Mouse (Mus musculus): ENCODE data around the gene Dip2c. TPM values are rescaled to one million over a fixed set of nuclear protein-coding genes. Genes with fewer than 3 reads are reported as not detected.

Gene Dip2c
- polyA plus RNA-seq, 1 experiment = 0.15 TPM

DNA sequence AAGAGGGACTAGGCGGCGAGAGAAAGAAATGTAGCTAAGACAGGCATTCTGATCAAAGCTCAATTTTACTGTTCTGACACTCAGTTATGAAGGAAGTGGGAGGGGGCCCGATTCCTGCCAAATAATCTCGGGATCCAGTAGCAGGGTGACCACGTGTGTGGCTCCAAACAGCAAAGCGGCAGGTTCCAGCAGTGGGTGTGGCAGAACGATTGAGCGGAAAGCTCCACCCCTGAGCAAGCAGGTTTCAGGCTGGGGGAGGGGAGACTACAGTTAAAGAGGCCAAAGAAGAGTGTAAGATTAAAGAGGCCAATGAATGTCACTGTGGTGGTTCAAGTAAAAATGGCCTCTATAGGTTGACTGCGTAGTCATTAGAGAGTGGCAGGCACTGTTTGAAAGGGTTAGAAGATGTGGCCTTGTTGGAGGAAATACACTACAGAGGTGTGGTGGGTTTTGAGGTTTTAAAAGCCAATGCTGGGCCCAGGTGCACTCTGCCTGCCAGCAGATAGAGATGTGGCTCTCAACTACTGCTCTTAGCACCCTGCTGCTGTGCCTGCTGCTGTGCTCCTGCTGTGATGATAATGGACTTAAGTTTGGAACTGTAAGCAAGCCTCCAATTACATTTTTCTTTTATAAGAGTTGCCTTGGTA lies 271.5 kb downstream of the Dip2c start:
- H3K9me3 ChIP-seq = no peaks in the 10 kb centered on the region
- H3K4me1 ChIP-seq = peaks cover 5% of the 10 kb centered on the region; the same call in 1 of the 2 replicates
- TF ChIP-seq FLI1 (IDR thresholded peaks at IDR 0.05; ENCODE audit: low read length) (no peak), GATA1 (IDR thresholded peaks at IDR 0.05; ENCODE audit: borderline replicate concordance, low read length) (no peak)

DNA sequence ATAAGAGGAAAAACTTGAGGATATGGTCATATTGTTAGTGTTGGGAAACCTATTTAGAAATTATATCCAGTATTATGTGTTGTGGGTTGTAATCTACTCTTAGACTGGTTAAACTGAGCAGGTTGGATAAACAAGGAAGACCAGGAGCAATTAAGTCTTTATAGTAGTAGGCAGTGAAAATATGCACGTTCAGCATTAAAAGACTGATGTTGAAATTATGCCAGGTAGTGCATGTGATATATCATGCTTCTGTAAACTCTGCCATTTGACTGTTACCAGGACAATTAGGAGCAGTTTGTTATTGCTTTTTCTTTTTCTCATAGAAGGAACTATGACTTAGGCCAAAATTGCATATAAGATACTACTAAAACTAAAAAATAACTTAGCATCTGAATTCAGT lies 285.8 kb downstream of the Dip2c start:
- TF ChIP-seq FLI1 (IDR thresholded peaks at IDR 0.05; ENCODE audit: low read length) = no peak
- no peak for TF ChIP-seq GATA1 (IDR thresholded peaks at IDR 0.05; ENCODE audit: borderline replicate concordance, low read length)
- peaks cover 57% of the 10 kb centered on the region for H3K4me1 ChIP-seq

More for the DNA sequence above, 271.5 kb downstream of the Dip2c start:
- H3K4me3 ChIP-seq (replicated peaks) = no peak overlapping the region
- no peaks in the 10 kb centered on the region for H3K36me3 ChIP-seq (replicated peaks; ENCODE audit: low read length)
- no peaks in the 10 kb centered on the region for H3K27me3 ChIP-seq (replicated peaks)

DNA sequence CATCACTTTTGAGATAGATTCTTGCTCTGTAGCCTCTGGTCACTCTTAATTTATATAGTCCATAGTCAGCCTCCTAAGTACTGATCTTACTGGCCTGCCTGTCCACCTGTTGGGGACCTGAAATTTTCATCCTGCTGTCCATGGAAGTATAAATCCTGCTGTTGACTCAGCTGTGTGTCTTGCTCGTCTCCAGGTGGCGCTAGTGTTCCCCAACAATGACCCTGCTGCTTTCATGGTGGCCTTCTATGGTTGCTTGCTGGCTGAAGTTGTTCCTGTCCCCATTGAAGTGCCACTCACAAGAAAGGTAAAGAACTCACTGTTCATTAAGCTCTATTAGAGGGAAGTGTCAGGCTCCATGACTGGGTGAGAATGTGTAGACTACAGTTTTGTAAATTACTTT lies 286.6 kb downstream of the Dip2c start:
- Histone ChIP-seq H3K27me3 (replicated peaks) (no peaks in the 10 kb centered on the region), H3K4me1 (peaks cover 56% of the 10 kb centered on the region), H3K36me3 (replicated peaks; ENCODE audit: low read length) (peaks cover 2% of the 10 kb centered on the region), H3K9me3 (no peaks in the 10 kb centered on the region), H3K4me3 (replicated peaks) (no peak overlapping the region)
- TF ChIP-seq GATA1 (IDR thresholded peaks at IDR 0.05; ENCODE audit: borderline replicate concordance, low read length) = no peak
- TF ChIP-seq FLI1 (IDR thresholded peaks at IDR 0.05; ENCODE audit: low read length) = no peak

More for the DNA sequence above, 285.8 kb downstream of the Dip2c start:
- peaks cover under 1% of the 10 kb centered on the region for H3K36me3 ChIP-seq (replicated peaks; ENCODE audit: low read length)
- no peaks in the 10 kb centered on the region for H3K9me3 ChIP-seq
- H3K4me3 ChIP-seq (replicated peaks) = no peak overlapping the region
- no peaks in the 10 kb centered on the region for H3K27me3 ChIP-seq (replicated peaks)

DNA sequence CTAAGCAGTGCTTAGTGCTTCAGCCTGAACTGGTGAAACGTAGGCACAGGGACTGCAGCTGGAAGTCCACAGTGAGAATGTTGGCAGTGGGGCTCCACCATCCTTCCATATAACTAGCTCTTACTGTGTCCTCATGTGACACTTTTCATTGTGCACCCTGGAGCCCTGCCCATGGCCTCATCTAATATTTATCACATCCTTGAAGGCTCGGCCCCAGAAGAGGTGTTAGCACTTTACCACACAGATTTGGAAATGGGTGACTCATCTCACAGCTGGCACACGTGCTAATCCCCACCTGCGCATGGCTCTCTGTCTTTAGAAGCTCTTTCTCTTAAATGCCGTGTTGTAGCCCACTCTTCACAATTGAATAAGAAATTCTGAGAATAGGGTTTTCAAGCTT lies 292.5 kb downstream of the Dip2c start:
- Histone ChIP-seq H3K9me3 (no peaks in the 10 kb centered on the region), H3K27me3 (replicated peaks) (no peaks in the 10 kb centered on the region), H3K4me1 (peaks cover 11% of the 10 kb centered on the region), H3K4me3 (replicated peaks) (no peak overlapping the region), H3K36me3 (replicated peaks; ENCODE audit: low read length) (peaks cover 14% of the 10 kb centered on the region)
- no peak for TF ChIP-seq GATA1 (IDR thresholded peaks at IDR 0.05; ENCODE audit: borderline replicate concordance, low read length)
- TF ChIP-seq FLI1 (IDR thresholded peaks at IDR 0.05; ENCODE audit: low read length) = no peak

DNA sequence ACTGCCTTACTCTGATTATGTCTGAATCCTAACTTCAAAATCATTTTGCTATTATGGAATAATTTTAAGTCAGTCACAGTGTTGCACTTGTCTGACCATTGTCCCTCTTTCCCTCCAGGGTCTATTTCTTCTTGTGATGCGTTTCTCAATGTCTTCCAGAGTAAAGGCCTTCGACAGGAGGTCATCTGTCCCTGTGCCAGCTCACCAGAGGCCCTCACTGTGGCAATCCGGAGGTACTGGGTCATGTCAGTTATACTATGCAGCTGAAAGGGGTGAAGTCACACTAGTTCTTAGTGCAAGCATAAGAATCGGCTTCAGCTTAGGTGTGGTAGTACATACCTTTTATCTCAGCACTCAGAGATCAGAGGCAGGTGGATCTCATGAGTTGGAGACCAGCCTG lies 300.4 kb downstream of the Dip2c start:
- H3K36me3 ChIP-seq (replicated peaks; ENCODE audit: low read length) = peaks cover 5% of the 10 kb centered on the region
- H3K27me3 ChIP-seq (replicated peaks) = no peaks in the 10 kb centered on the region
- no peak for TF ChIP-seq GATA1 (IDR thresholded peaks at IDR 0.05; ENCODE audit: borderline replicate concordance, low read length)
- TF ChIP-seq FLI1 (IDR thresholded peaks at IDR 0.05; ENCODE audit: low read length) = no peak
- H3K4me3 ChIP-seq (replicated peaks) = no peak overlapping the region
- H3K9me3 ChIP-seq = no peaks in the 10 kb centered on the region
- no peaks in the 10 kb centered on the region for H3K4me1 ChIP-seq

DNA sequence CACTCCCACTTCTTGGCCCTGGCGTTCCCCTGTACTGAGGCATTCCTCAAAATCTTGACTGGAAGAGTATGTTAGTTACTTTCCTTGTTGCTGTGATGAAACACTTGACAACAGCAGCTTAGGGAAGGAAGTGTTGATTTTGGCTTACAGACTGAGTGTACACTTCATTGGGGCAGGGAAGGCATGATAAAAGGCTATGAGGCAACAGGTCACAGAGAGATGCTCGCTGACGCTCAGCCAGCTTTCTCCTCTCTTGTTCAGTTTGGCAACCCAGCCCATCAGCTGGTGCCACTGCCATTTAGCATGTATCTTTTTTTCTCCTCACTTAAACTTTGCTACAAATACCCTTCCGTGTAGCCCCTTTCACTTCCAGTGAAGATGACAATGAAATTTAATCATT lies 302.1 kb downstream of the Dip2c start:
- Histone ChIP-seq H3K4me3 (replicated peaks) (no peak overlapping the region), H3K36me3 (replicated peaks; ENCODE audit: low read length) (peaks cover 5% of the 10 kb centered on the region), H3K9me3 (no peaks in the 10 kb centered on the region), H3K4me1 (no peaks in the 10 kb centered on the region), H3K27me3 (replicated peaks) (no peaks in the 10 kb centered on the region)
- TF ChIP-seq GATA1 (IDR thresholded peaks at IDR 0.05; ENCODE audit: borderline replicate concordance, low read length) = no peak
- no peak for TF ChIP-seq FLI1 (IDR thresholded peaks at IDR 0.05; ENCODE audit: low read length)

DNA sequence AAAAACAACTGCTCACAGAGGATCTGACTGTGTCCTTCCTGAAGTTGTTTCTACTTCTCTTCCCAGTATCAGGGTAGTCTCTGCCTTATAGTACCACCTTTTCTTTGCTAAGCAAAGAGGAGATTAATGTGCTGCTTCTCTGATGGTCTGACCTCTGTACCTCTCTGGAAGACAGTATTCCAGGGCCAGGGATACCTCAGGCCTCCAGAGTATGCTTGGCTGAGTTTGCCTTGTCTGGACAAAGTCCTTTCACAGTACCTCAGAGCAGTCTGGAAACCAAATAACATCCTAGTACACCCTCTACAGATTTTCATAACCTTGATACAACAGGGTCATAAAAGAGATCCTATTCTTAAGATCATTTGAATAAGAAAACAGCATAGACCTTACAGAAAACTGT lies 305.5 kb downstream of the Dip2c start:
- no peak for TF ChIP-seq FLI1 (IDR thresholded peaks at IDR 0.05; ENCODE audit: low read length)
- TF ChIP-seq GATA1 (IDR thresholded peaks at IDR 0.05; ENCODE audit: borderline replicate concordance, low read length) = no peak
- Histone ChIP-seq H3K4me1 (no peaks in the 10 kb centered on the region), H3K4me3 (replicated peaks) (no peak overlapping the region), H3K9me3 (no peaks in the 10 kb centered on the region), H3K36me3 (replicated peaks; ENCODE audit: low read length) (peaks cover 3% of the 10 kb centered on the region), H3K27me3 (replicated peaks) (no peaks in the 10 kb centered on the region)

DNA sequence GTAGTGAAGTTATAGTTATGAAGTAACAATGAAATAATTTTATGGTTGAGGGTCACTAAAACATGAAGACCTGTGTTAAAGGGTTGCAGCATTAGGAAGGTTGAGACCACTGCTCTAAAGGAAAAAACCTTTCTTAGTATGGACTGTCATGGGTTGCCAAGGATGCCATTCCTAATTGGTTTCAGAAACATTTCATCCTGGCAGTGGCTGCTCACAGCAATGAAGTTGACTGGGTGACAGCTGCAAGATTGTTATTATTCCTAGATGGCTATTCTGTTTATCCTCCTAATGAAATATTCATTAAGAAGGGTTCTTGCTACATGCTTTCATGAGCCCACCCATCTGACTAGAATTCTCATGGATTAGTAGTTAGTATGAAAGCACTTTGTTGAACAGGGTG lies 307.3 kb downstream of the Dip2c start:
- Histone ChIP-seq H3K36me3 (replicated peaks; ENCODE audit: low read length) (no peaks in the 10 kb centered on the region), H3K27me3 (replicated peaks) (no peaks in the 10 kb centered on the region), H3K9me3 (no peaks in the 10 kb centered on the region), H3K4me3 (replicated peaks) (no peak overlapping the region), H3K4me1 (no peaks in the 10 kb centered on the region)
- TF ChIP-seq GATA1 (IDR thresholded peaks at IDR 0.05; ENCODE audit: borderline replicate concordance, low read length) (no peak), FLI1 (IDR thresholded peaks at IDR 0.05; ENCODE audit: low read length) (no peak)

DNA sequence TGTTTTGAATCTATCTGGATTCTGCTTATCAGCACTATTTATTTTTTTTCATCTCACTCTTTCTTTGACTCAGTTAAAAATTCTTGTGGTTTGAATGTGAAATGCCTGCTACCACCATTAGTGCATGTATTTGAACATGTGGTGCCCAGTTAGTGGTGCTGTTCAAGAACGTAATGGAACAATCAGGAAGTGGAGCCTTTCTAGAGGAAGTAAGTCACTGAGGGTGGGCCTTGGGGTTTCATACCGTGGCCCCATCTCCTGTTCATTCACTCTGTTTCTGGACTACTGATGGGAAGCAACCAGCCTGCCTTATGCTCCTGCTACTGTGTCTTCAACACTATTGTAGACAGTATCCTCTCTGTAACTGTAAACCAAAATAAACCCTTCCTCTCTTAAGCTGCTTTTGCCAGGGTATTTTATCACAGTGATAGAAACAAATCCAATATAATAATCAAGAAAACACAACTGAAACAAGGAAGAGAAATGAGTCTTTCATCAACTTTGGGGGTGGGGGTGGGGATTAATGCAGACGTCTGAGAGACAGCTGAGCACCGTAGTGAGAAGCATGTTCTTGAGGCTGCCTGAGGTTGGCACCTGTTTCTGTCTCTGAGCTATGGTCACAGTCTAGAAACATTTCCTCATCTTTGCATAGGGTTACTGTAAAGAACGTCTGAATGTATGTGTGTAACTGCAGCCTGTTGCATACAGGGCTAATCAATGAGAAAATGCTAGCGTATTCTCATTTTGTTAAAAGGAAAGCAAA lies 323.2 kb downstream of the Dip2c start:
- Histone ChIP-seq H3K9me3 (no peaks in the 10 kb centered on the region), H3K4me3 (replicated peaks) (no peak overlapping the region), H3K36me3 (replicated peaks; ENCODE audit: low read length) (no peaks in the 10 kb centered on the region), H3K27me3 (replicated peaks) (no peaks in the 10 kb centered on the region), H3K4me1 (peaks cover 4% of the 10 kb centered on the region)
- TF ChIP-seq FLI1 (IDR thresholded peaks at IDR 0.05; ENCODE audit: low read length) (no peak), GATA1 (IDR thresholded peaks at IDR 0.05; ENCODE audit: borderline replicate concordance, low read length) (no peak)

DNA sequence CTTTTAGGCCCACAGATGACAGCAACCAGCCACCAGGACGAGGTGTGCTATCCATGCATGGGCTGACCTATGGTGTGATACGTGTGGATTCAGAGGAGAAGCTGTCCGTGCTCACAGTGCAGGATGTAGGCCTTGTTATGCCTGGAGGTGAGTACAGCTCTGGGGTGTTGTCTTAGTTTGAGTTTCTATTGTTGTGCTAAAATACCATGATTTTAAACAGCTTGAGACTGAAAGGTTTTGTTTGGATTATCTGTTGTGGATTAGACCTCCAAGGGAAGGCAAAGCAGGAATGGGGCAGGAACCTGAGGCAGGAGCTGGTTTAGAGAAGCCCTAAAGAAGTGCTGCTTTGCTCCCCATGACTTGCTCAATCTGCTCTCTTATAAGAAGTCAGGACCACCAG lies 325.0 kb downstream of the Dip2c start:
- Histone ChIP-seq H3K4me3 (replicated peaks) (no peak overlapping the region), H3K9me3 (no peaks in the 10 kb centered on the region), H3K27me3 (replicated peaks) (no peaks in the 10 kb centered on the region), H3K4me1 (peaks cover 4% of the 10 kb centered on the region), H3K36me3 (replicated peaks; ENCODE audit: low read length) (no peaks in the 10 kb centered on the region)
- TF ChIP-seq FLI1 (IDR thresholded peaks at IDR 0.05; ENCODE audit: low read length) (no peak), GATA1 (IDR thresholded peaks at IDR 0.05; ENCODE audit: borderline replicate concordance, low read length) (no peak)

Measured in megakaryocyte, embryonic 14.5 days (primary cell).